Mouse (Mus musculus): ENCODE data around the gene Adap1.

The Adap1 gene

GRCm38 (mm10) chr5:139287099-139287498, 38.3 kb downstream of the Adap1 start:
- in situ Hi-C loops (cut with MboI, MseI) = no loop called here

GRCm38 (mm10) chr5:139286142-139286941, 39.1 kb downstream of the Adap1 start:
- in situ Hi-C loops (cut with MboI, MseI) = no loop called here

DNA sequence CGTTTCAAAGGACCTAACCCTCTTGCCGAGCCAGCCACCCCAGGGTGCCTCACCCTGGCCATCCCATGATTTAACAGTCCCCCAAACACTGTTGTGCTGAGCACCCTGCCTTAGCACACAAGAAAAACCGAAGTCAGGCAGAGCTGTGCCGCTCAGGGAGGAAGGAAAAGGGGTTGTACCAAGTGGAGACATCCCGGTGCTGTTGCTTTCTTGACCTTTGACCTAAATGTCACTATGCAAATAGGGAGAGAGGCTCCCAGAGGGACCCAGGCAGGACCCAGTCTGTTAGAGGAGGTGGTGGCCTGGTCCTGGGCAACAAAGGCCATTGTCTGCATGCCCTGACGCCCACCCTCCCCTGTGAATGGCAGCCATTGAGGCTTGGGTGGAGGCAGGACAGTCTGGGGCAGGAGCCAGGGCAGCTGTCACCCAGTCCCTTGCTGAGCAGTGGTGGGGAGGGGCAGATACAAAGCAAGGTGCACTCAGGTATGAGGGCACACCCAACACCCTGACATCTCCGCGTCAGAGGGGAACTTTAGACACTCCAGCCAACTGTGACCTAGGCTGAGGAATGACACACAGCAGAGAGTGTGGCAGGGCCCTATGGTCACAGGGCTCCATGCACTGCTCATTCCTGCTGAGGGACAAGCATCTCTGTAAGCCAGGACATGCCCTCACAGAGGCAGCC, 39.9 kb downstream of the Adap1 start:
- in situ Hi-C loops (cut with MboI, MseI) = no loop called here

- in situ Hi-C loops (cut with MboI, MseI) = no loop called here
Measured at GRCm38 (mm10) chr5:139283460-139284180, 41.8 kb downstream of the Adap1 start.

DNA sequence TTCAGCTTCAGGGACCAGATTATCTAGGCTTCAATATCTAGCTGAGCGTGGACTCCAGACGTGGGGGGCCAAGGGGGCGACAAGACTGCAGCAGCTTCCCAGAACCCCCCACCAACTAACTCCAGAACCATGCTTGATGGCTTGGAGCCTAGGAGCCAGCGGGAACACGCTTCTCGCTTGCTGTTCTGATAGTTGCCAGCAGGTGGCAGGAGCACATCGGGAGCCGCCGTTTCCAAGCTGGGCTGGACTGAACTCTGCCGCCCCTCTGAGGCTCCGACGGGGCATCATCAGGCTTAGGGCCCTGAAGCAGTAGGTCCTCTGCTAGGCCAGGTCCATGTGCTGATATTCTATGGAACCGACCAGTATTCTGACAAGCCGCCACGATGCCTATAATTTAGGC, 43.2 kb downstream of the Adap1 start:
- in situ Hi-C loops (cut with MboI, MseI) = no loop called here

DNA sequence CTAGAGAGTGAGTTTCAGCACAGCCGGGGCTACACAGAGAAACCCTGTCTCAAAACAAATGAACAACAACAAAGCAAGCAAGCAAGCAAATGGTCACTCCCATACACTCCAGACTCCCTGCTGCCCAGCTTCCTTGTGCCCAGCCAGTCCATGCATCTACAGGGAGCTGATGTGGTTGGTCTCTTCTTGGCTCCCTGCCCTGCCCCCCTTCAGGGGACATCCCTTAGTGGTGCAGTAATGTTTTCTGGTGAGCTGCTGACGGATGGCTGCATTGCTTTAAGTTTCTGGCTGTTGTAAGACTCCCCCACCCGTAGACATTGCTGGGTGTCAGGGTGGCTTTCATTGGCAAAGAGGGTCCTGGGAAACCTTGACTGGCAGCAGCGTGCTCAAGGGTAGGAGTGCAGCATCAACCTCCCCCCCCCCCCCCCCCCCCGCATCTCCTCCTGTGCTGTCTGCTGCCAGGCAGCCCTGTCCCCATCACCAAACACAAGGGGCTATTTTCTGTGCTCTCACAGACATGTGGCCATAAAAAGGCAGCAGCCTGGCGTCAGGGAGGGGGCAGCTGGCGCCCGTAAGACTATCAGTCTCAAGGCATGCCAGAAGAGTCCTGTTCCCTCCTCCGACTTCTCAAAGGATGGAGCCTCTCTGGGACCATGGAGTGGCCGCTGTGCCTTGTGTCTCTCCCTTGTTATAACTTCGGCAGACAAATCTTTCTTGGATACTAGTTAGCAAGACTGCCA, 43.9 kb downstream of the Adap1 start:
- in situ Hi-C loops (cut with MboI, MseI) = no loop called here

- in situ Hi-C loops (cut with MboI, MseI) = no loop called here
Measured at GRCm38 (mm10) chr5:139277287-139277686, 48.1 kb downstream of the Adap1 start.

DNA sequence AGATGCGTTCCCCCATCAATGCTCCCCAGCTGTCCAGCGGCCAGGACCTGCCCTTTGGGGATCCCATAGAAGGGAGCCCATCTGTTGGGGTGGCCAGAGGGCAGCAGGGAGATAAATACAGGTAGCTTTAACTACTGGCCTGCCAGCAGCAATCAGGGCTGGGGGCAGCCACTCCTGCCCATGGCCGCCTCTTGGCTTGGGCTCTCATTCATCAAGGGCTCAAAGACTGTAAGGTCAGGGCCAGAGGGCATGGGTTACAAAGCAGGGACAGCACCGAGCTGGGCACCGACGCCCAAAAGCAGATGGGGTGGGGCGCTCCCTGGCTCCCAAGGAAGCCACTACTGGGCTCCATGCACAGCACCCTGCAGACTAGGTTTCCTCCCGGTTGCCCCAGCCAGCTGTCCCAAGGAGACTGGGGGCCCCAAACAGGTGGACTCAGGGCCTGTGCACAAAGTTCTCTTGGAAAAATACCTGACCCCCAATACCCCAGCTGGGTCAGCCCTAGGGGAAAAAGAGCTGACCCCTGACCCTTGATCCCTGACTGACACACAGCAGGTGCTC, 53.3 kb downstream of the Adap1 start:
- in situ Hi-C loops (cut with MboI, MseI) = no loop called here

DNA sequence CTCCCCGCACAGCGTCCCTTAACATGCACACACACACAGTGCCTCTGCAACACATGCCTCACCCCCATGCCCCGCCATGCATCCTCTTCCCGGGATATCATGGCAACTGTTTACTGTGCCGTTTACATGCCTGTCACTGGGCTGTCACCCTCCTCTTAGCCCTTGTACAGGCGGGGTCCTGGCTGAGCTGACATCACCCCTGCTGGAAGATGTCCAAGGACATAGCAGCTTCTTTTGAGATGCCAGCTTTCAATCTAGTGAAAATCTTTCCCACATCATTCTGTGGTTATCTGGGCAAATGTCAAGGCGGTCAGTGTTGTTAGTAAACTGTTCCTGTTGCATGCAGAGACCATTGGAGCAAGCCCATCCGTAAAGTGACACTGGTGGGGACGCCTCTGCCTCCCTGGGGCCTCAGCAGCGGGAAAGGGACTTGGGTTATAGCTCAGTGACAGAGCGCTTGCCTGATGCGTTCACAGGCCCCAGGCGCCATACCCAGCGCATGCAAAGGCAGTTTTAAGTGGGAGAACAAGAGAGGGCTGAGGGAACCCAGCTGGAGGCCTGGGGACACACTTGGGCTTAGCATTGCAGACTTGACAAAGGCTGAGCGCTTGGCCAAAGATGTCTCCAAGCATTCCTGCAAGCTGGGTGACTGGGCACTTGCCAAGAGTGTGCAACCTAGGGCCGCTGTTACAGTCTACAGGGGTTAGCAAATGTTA, 54.5 kb downstream of the Adap1 start:
- in situ Hi-C loops (cut with MboI, MseI) = no loop called here

GRCm38 (mm10) chr5:139267661-139268060, 57.8 kb downstream of the Adap1 start:
- in situ Hi-C loops (cut with MboI, MseI) = no loop called here

- in situ Hi-C loops (cut with MboI, MseI) = no loop called here
Measured at GRCm38 (mm10) chr5:139261403-139261802, 64.0 kb downstream of the Adap1 start.

DNA sequence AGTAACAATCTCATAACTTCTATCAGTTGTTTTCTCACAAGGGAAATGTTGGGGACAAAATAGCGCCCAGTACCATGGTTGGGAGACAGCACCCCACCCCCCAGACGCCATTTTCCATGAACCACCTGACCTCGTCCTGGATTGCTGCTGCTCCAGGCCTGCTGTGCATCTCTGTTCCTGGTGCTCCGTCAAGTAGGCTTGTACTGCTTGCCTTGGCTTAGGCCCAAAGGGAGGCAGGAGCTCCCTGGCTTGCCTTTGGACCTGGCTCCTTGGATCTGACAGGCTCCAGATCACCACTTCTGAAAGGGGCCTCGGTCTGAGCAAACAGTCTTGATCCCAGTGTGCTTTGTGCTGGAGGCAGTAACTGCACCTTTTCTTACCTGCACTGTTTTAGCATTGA, 65.6 kb downstream of the Adap1 start:
- in situ Hi-C loops (cut with MboI, MseI) = no loop called here

- in situ Hi-C loops (cut with MboI, MseI) = no loop called here
Measured at GRCm38 (mm10) chr5:139258371-139259035, 66.9 kb downstream of the Adap1 start.

- in situ Hi-C loops (cut with MboI, MseI) = no loop called here
Measured at GRCm38 (mm10) chr5:139257818-139258217, 67.6 kb downstream of the Adap1 start.

DNA sequence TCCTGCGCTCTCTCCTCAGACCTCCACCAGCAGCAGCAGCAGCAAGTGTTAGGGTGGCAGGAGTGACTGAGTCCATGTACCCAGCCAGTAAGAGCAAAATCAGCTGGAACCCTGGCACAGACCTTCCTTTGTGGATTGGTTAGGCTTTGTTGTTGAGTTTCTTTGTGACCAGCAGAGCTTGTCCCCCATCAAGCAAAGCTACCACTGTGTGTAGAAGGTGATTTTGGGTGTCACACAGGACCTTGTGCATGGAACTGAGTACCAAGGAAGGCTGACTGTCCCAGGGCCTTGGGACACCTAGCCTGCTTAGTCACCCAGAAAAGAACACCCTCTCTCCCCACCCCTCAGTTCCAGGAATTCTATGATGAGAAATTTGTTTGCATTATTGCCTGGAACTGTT, 68.2 kb downstream of the Adap1 start:
- in situ Hi-C loops (cut with MboI, MseI) = no loop called here

- in situ Hi-C loops (cut with MboI, MseI) = no loop called here
Measured at GRCm38 (mm10) chr5:139256211-139256765, 69.1 kb downstream of the Adap1 start.

DNA sequence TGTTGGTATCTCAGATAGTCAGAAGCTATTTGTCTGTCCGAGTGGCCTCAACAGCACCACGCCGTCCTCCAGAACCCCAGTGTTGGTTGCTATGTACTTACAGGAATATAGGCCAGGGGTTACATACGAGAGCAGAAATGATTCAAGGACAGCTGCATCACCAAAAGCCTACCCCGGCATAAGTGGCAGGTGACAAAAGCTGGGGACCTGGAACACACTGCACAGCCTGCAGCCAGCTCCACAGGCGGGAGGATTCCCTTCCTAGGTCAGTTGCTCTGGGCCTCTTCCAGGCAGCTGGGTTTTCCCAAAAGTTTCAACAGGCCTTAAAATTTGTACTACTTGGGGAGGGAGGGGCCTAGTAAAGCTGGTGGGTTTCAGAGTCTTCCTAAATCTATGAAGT, 69.6 kb downstream of the Adap1 start:
- in situ Hi-C loops (cut with MboI, MseI) = no loop called here

GRCm38 (mm10) chr5:139254938-139255337, 70.5 kb downstream of the Adap1 start:
- in situ Hi-C loops (cut with MboI, MseI) = no loop called here

DNA sequence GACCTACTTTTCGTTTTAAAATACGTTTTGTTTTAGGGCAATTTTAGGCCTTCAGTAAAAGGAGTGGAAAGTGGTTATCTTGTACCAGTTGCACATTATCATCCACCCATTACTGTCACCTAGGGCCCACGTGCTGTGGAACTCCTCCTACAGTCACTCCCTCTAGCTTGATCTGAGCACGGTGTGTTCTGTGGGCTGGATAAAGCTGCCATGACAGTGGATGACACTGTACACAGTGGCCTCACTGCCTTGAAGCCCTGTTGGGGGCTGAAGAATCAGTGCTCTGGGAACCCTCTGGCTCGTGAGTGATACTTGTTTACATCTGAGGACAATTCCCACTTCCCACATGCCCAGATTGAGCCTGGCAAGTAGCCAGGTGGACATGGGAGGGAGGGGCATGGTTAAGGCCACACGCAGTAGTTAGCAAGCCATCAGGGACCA, 72.1 kb downstream of the Adap1 start:
- in situ Hi-C loops (cut with MboI, MseI) = no loop called here

DNA sequence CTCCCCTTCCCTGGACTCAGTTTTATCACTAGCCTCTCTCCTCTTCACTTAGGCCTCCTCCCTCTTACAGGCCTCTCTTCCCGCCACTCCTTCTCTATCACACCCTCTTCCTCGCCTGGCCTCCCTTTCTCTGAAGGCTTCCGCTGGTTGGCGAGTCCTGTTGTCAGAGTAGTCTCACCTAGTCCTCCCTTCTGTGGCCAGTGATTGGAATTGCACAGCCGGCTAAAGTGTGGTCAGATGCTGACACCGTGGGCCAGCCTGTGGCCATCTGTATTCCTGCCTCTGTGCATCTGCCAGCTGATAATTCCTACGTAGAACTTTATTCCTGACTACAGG, 72.5 kb downstream of the Adap1 start:
- in situ Hi-C loops (cut with MboI, MseI) = no loop called here
